Mouse (Mus musculus) ES-E14 (cell line): Measurements from ENCODE around the gene Bgn. TPM values are rescaled to one million over a fixed set of nuclear protein-coding genes. Genes with fewer than 3 reads are reported as not detected.

Source experiments
- DNase-seq: peaks from one replicate; pipeline ENCODE4 v3.0.0-alpha.2; 2013; ENCODE audit warnings: low read depth, low spot score
- H3K27ac ChIP-seq: 2 replicates; pipeline ENCODE4 v1.5.1; 2012; ENCODE audit warnings: low read depth, mild to moderate bottlenecking, low read length, moderate library complexity, mixed read lengths; ENCODE audit not compliant: poor library complexity, insufficient read depth, severe bottlenecking
- H3K36me3 ChIP-seq: 2 replicates; pipeline ENCODE4 v1.6.1; 2012; ENCODE audit warnings: mild to moderate bottlenecking, low read length, moderate library complexity, mixed read lengths; ENCODE audit not compliant: control insufficient read depth, poor library complexity, insufficient read depth, severe bottlenecking
- H3K4me1 ChIP-seq, 2 experiments: fragments of 150-350 bp in 1 of 2; sonication (generic) in 1 of 2; 2 replicates each; pipeline ENCODE4 v1.6.1; 2012; ENCODE audit warnings: low read length in 2 of 2, mild to moderate bottlenecking in 1 of 2, mixed read lengths in 1 of 2; ENCODE audit not compliant: control insufficient read depth in 2 of 2, insufficient read depth in 2 of 2, poor library complexity in 1 of 2
- H3K4me3 ChIP-seq, 2 experiments: fragments of 150-350 bp in 1 of 2; sonication (generic) in 1 of 2; 2 replicates each; pipeline ENCODE4 v1.5.1; 2012; ENCODE audit warnings: low read length in 2 of 2, low read depth in 1 of 2, mild to moderate bottlenecking in 1 of 2, mixed read lengths in 1 of 2; ENCODE audit not compliant: insufficient read depth in 1 of 2, poor library complexity in 1 of 2, severe bottlenecking in 1 of 2
- H3K9ac ChIP-seq: 2 replicates; pipeline ENCODE4 v1.6.1; 2012; ENCODE audit warnings: low read depth, mild to moderate bottlenecking, low read length, mixed read lengths; ENCODE audit not compliant: poor library complexity, insufficient read depth, severe bottlenecking
- H3K9me3 ChIP-seq: fragments of 150-350 bp; sonication (generic); 2 replicates; pipeline ENCODE4 v1.6.1; 2012; ENCODE audit warnings: low read depth, mild to moderate bottlenecking, low read length; ENCODE audit not compliant: control insufficient read depth, insufficient read depth
- CHD2 ChIP-seq: IDR thresholded peaks from 2 replicates; pipeline ENCODE4 v1.6.1; 2014; ENCODE audit warnings: mild to moderate bottlenecking, low read depth, low read length, inconsistent platforms
- HCFC1 ChIP-seq: IDR thresholded peaks from 2 replicates; pipeline ENCODE4 v1.6.1; 2012; ENCODE audit warnings: low read length, inconsistent platforms, borderline replicate concordance; ENCODE audit not compliant: insufficient read depth
- MAFK ChIP-seq: IDR thresholded peaks from 2 replicates; pipeline ENCODE4 v1.6.1; 2014; ENCODE audit warnings: mild to moderate bottlenecking, low read depth, low read length, inconsistent platforms; ENCODE audit not compliant: insufficient read depth
- ZC3H11A ChIP-seq: IDR thresholded peaks from 2 replicates; pipeline ENCODE4 v1.6.1; 2012; ENCODE audit warnings: low read depth, mild to moderate bottlenecking, inconsistent platforms, low read length, borderline replicate concordance
- ZNF384 ChIP-seq: IDR thresholded peaks from 2 replicates; pipeline ENCODE4 v1.6.1; 2012; ENCODE audit warnings: low read depth, low read length, inconsistent platforms
- in situ Hi-C, 2 experiments: fragments of 600-800 bp; cut with MboI; formaldehyde crosslinking; loops; one replicate each; pipeline ENCODE4 v1.15.1; 2025; ENCODE audit warnings: low sequenced_read_pairs in 2 of 2, inconsistent platforms in 1 of 2; ENCODE audit not compliant: unreplicated experiment in 2 of 2
- total RNA-seq: library from RNA; depleted of rRNA; stranded (reverse); fragments of 300-350 nt; gene quantifications from 2 replicates; pipeline ENCODE4 v1.2.3, GENCODE M21; 2012

Gene Bgn
- total RNA-seq, 1 experiment = 12.0 TPM

DNA sequence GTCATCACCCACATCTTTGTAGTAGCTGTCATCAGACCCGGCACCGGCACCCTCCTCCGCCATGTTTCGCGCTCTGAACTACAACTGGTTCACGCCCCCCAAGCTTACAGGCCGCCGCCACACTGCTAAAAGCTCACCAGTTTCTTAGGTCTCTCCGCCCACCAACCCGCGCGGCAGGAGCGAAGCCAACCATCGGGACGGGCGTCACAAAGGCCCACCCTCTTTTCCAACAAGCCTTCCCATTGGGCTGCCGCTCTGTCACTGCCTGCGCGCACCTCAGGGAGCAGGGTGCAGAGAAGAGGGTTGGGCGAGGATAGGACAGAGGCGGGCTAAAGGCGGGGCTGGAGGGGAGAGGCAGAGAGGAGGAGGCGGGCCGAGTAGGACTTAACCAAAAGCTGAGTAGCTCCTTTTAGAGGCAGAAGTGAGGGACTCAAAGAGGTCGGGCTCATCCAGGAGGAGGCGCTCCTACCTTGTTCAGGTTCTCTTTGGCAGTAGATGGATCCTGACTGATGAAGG lies 24.5 kb upstream of the Bgn start, which contains the start of gene Haus7:
TSS of gene Haus7 (minus strand) at position 168 of the 516 bp plus-strand sequence.
- no peak for TF ChIP-seq ZC3H11A
- no peak for TF ChIP-seq ZNF384
- no peak for TF ChIP-seq CHD2
- TF ChIP-seq MAFK = no peak
- TF ChIP-seq HCFC1 = no peak
- Histone ChIP-seq H3K36me3 (no peaks in the 10 kb centered on the region), H3K9me3 (no peaks in the 10 kb centered on the region), H3K9ac (peak within 1 kb of the TSS; percentile 63; the same call in 1 of the 2 replicates), H3K4me3 (peak within 1 kb of the TSS; percentile 72 to 84), H3K27ac (no peak within 1 kb of the TSS), H3K4me1 (no peaks in the 10 kb centered on the region)
- in situ Hi-C loops = no loop called here
- peak; percentile 87 for DNase-seq

DNA sequence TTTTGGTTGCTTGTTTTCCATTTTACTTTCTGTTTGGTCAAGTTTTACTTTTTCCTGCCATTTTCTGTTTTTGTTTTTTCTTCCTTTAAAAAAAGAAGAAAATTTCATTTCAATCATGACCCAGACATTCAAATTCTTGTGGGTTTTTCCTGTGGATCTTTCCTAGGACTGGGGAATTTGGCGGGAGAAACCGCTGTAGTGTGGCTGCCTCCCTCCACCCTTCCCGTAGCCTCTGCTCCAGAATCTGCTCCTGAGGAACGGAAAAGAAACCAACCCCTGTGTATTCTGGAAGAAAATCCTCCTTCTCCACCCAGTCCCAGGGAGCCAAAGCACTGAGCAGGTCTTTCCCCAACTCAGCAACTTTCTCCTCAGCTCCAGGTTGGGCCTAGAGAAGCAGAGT lies 22.6 kb upstream of the Bgn start:
- H3K27ac ChIP-seq = no peak overlapping the region
- TF ChIP-seq CHD2 (no peak), MAFK (no peak), ZC3H11A (no peak), ZNF384 (no peak), HCFC1 (no peak)
- DNase-seq = no peak
- H3K36me3 ChIP-seq = no peaks in the 10 kb centered on the region
- H3K4me1 ChIP-seq = no peaks in the 10 kb centered on the region
- H3K9me3 ChIP-seq = no peaks in the 10 kb centered on the region
- H3K4me3 ChIP-seq = no peak overlapping the region
- no peak overlapping the region for H3K9ac ChIP-seq
- in situ Hi-C loops = no loop called here

DNA sequence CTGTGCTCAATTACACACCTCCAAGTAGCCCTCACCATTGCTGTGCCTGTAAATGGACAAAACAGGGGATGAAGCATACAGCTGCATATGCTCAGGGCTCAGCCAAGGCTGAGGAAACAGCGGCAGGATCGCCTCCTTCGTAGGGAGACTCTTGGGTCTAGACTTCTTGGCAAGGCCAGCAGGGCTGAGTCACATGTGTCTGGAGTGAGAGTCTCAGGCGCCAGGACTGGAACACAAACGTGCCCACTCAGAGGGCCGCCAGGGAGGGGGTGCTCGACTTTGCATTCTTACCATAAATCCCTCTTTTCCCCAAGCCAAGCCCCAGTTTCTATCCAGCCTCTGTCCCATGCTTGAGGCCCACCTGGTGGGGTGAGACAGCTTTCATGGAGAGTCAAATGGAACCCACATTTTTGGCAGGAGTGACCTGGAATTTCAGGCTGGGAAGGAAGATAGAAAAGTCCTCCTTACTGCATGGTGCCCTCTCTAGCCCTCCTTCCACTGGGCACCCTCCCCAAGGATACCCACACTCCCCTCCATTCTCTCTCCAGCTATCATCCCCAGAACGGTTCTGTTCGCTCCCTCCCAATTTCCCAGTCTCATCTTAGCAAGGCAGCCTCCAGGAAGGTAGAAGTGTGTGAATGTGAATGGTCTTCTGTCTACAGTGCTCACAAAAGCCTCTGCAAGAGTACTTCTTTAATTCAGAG lies 17.8 kb upstream of the Bgn start:
- DNase-seq = no peak
- H3K27ac ChIP-seq = no peak overlapping the region
- no peaks in the 10 kb centered on the region for H3K9me3 ChIP-seq
- TF ChIP-seq MAFK = no peak
- TF ChIP-seq HCFC1 = no peak
- no peak for TF ChIP-seq ZC3H11A
- TF ChIP-seq CHD2 = no peak
- TF ChIP-seq ZNF384 = no peak
- H3K36me3 ChIP-seq = no peaks in the 10 kb centered on the region
- H3K4me3 ChIP-seq = no peak overlapping the region
- H3K9ac ChIP-seq = no peak overlapping the region
- in situ Hi-C loops = no loop called here
- no peaks in the 10 kb centered on the region for H3K4me1 ChIP-seq

DNA sequence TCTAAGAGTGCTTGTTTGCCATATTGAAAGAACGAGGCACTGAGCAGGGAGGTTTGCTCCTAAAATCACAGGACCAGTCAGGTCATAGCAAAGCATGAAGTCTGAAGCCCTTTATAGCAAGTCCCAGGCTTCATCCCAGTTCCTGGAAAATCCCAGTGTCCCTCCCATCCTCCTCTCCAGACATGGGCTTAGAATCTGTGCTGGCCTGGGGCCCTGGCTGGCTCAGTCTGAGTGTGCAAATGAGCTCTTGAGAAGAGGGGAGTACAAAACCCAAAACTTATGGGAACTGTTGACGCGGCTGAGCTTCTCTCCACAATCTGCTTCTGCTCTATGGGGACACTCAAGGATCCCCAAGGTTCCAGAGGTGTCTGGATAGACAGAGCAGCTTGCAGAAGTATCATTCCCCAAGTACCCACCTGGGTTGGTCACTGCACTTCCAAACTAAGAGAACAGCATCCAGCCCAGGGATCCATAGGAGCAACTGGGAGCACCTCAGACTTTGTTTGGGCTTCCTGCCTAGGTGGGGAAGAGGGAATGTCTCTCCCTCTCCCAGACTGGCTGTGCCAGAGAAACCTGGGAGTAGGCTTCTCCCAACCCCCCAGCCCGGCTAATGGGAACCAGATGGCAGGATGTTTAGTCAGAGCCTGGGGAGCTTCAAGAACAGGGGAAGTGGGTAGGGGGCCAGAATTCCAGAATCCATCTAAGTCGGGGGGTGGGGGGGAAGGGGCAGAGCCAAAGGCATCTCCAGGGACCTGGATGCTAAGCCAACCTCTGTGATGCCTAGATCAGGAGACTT lies 15.8 kb upstream of the Bgn start:
- H3K4me1 ChIP-seq = no peaks in the 10 kb centered on the region
- no peak overlapping the region for H3K9ac ChIP-seq
- H3K4me3 ChIP-seq = no peak overlapping the region
- TF ChIP-seq HCFC1 (no peak), ZNF384 (no peak), ZC3H11A (no peak), CHD2 (no peak), MAFK (no peak)
- in situ Hi-C loops = no loop called here
- H3K36me3 ChIP-seq = no peaks in the 10 kb centered on the region
- DNase-seq = no peak
- H3K27ac ChIP-seq = no peak overlapping the region
- H3K9me3 ChIP-seq = no peaks in the 10 kb centered on the region
